15 mouse cellular contexts compared by ENCODE assay signal in the genomic region with DNA sequence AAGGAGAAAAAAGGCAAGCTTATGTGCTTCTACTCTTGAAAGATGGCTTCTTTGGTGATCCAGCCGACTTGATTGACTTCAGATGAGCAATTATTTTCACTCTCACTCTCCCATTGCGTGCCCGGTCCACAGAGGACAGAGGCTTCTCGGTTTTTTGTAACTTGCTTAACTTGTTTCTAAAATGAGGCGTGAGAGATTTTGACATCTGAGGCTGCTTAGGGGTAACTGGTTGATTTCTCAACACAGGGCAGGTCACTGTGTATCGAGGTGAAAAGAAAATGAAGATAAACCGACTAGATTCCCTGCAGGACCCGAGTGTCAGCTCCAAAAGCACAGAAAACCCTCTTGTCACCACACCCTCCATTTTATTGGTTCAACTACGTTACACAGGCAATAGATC.
"Had no signal": no experiment of that assay in that cellular context is flagged by ENCODE, and none has a peak within 500 bp of the region (broad histone marks: within the 10 kb centered on the region; RNA-seq: fewer than 3 reads in every experiment).

No protein-coding gene starts in this region.

- H3K27me3 ChIP-seq: liver, embryonic 12.5 days; neural tube, embryonic 13.5 days had no signal

- H3K27ac ChIP-seq: kidney, postnatal 0 days; layer of hippocampus, adult 2 months; liver, embryonic 12.5 days; midbrain, embryonic 10.5 days; neural tube, embryonic 13.5 days had no signal

- H3K9ac ChIP-seq: liver, embryonic 12.5 days; lung, embryonic 14.5 days; neural tube, embryonic 13.5 days had no signal

- H3K9me3 ChIP-seq: liver, embryonic 12.5 days; midbrain, embryonic 10.5 days; neural tube, embryonic 13.5 days had no signal

- H3K4me2 ChIP-seq: liver, embryonic 12.5 days; lung, embryonic 14.5 days; neural tube, embryonic 13.5 days had no signal

- DNase-seq: kidney, adult 8-10 months; kidney, postnatal 4 days; left cerebral cortex, postnatal 4 days; lung, embryonic 14.5 days; lung, postnatal 14 days; right cerebral cortex, postnatal 14 days; thymus, adult 2 months; thymus, postnatal 25 days had no signal

- H3K4me3 ChIP-seq: layer of hippocampus, adult 2 months; liver, embryonic 12.5 days; midbrain, embryonic 10.5 days; neural tube, embryonic 13.5 days had no signal

- H3K4me1 ChIP-seq: liver, embryonic 12.5 days; midbrain, embryonic 10.5 days; neural tube, embryonic 13.5 days had no signal

- H3K36me3 ChIP-seq: liver, embryonic 12.5 days; midbrain, embryonic 10.5 days; neural tube, embryonic 13.5 days had no signal

- ATAC-seq: intestine, embryonic 16.5 days; liver, embryonic 12.5 days; midbrain, embryonic 16.5 days had no signal
